Mouse (Mus musculus) limb, embryonic 11.5 days (tissue): ENCODE results near the gene Dynlrb1. TPM values are rescaled to one million over a fixed set of nuclear protein-coding genes. Genes with fewer than 3 reads are reported as not detected.

ENCODE experiments used
- ATAC-seq: fragments of 200-750 bp; cut with Nextera tagmentation; 2 replicates; pipeline ENCODE4 v1.8.0; 2017; ENCODE audit warnings: low read depth; ENCODE audit not compliant: insufficient number of reproducible peaks, low FRiP score, low TSS enrichment
- DNase-seq: peaks from one replicate; pipeline ENCODE4 v3.0.0-alpha.2; 2015; ENCODE audit warnings: low spot score
- H3K27ac ChIP-seq: fragments of 300-500 bp; sonication (generic); replicated peaks from 2 replicates; pipeline ENCODE4 v1.5.1; 2014; ENCODE audit warnings: low read depth, mild to moderate bottlenecking, low read length
- H3K27me3 ChIP-seq: fragments of 300-500 bp; sonication (generic); 2 replicates; pipeline ENCODE4 v1.6.1; 2014; ENCODE audit warnings: mild to moderate bottlenecking, low read length, mixed read lengths; ENCODE audit not compliant: control insufficient read depth, insufficient read depth
- H3K36me3 ChIP-seq: fragments of 300-500 bp; sonication (generic); 2 replicates; pipeline ENCODE4 v1.6.1; 2014; ENCODE audit warnings: mild to moderate bottlenecking, low read length, moderate library complexity, mixed read lengths; ENCODE audit not compliant: control insufficient read depth, insufficient read depth
- H3K4me1 ChIP-seq: fragments of 300-500 bp; sonication (generic); 2 replicates; pipeline ENCODE4 v1.6.1; 2014; ENCODE audit warnings: low read length, mixed read lengths; ENCODE audit not compliant: control insufficient read depth, insufficient read depth
- H3K4me2 ChIP-seq: fragments of 300-500 bp; sonication (generic); 2 replicates; pipeline ENCODE4 v1.6.1; 2014; ENCODE audit warnings: low read depth, mild to moderate bottlenecking, moderate library complexity; ENCODE audit not compliant: severe bottlenecking
- H3K4me3 ChIP-seq: fragments of 300-500 bp; sonication (generic); 2 replicates; pipeline ENCODE4 v1.5.1; 2014; ENCODE audit warnings: low read depth, low read length
- H3K9ac ChIP-seq: fragments of 300-500 bp; sonication (generic); 2 replicates; pipeline ENCODE4 v1.6.1; 2014; ENCODE audit warnings: mild to moderate bottlenecking, low read length
- H3K9me3 ChIP-seq: fragments of 300-500 bp; sonication (generic); 2 replicates; pipeline ENCODE4 v1.6.1; 2016; ENCODE audit warnings: low read length; ENCODE audit not compliant: control insufficient read depth
- WGBS: fragments of 180-500 bp; shearing (Covaris S2); extraction: QIAGEN DNeasy Blood & Tissue Kit; methylation state at CpG from one replicate; pipeline ENCODE4 v1.1.7; 2014; 5-methylcytosine and 5-hydroxymethylcytosine counted together
- polyA plus RNA-seq: library from polyadenylated mRNA; unstranded; fragments of >200 nt; fragmentation: Nextera tagmentation; extraction: Ambion mirVana; gene quantifications from 2 replicates; pipeline ENCODE4 v1.2.1, GENCODE M21; 2014

Gene Dynlrb1
- polyA plus RNA-seq, 1 experiment from 2014 or later, result 513 TPM

- 83% methylated on average over 6 of the region's 6 CpGs for WGBS
- ATAC-seq (no peak), DNase-seq (no peak)
- H3K27ac ChIP-seq, result no peak overlapping the region
- no peaks in the 10 kb centered on the region for H3K9me3 ChIP-seq
- no peak overlapping the region for H3K4me3 ChIP-seq
- H3K4me1 ChIP-seq, result no peaks in the 10 kb centered on the region
- H3K9ac ChIP-seq, result no peak overlapping the region
- 0 out of 2 replicates have a peak, but pooled peaks cover 2% of the 10 kb centered on the region for H3K36me3 ChIP-seq
- no peak overlapping the region for H3K4me2 ChIP-seq
- no peaks in the 10 kb centered on the region for H3K27me3 ChIP-seq
These were observed 49.4 kb downstream of the Dynlrb1 start for GRCm38 (mm10) chr2:155285744-155286143.

- peaks cover 4% of the 10 kb centered on the region; the same call in 1 of the 2 replicates for H3K36me3 ChIP-seq
- ATAC-seq, result no peak
- H3K9ac ChIP-seq, result no peak overlapping the region
- H3K27me3 ChIP-seq, result no peaks in the 10 kb centered on the region
- WGBS, result 88% methylated on average over 4 of the region's 4 CpGs
- DNase-seq, result no peak
- no peak overlapping the region for H3K27ac ChIP-seq
- H3K9me3 ChIP-seq, result no peaks in the 10 kb centered on the region
- no peak overlapping the region for H3K4me3 ChIP-seq
- no peak overlapping the region for H3K4me2 ChIP-seq
- no peaks in the 10 kb centered on the region for H3K4me1 ChIP-seq
These were observed 51.3 kb downstream of the Dynlrb1 start for GRCm38 (mm10) chr2:155287456-155288250.

GRCm38 (mm10) chr2:155290066-155290465 lies 53.7 kb downstream of the Dynlrb1 start:
- Histone ChIP-seq H3K4me1 (no peaks in the 10 kb centered on the region), H3K27ac (no peak overlapping the region), H3K36me3 (peaks cover 6% of the 10 kb centered on the region), H3K9me3 (no peaks in the 10 kb centered on the region), H3K9ac (no peak overlapping the region), H3K4me2 (no peak overlapping the region), H3K27me3 (no peaks in the 10 kb centered on the region), H3K4me3 (no peak overlapping the region)
- ATAC-seq (no peak), DNase-seq (no peak)
- WGBS, result 95% methylated on average over 8 of the region's 8 CpGs

- Histone ChIP-seq H3K27ac (no peak overlapping the region), H3K4me2 (no peak overlapping the region), H3K4me1 (no peaks in the 10 kb centered on the region), H3K9ac (no peak overlapping the region), H3K9me3 (no peaks in the 10 kb centered on the region), H3K36me3 (peaks cover 13% of the 10 kb centered on the region), H3K4me3 (no peak overlapping the region), H3K27me3 (no peaks in the 10 kb centered on the region)
- WGBS, result 84% methylated on average over 2 of the region's 2 CpGs
- DNase-seq, result no peak
- ATAC-seq, result no peak
These were observed 57.0 kb downstream of the Dynlrb1 start for GRCm38 (mm10) chr2:155293382-155293781.

- ATAC-seq, result no peak
- H3K27me3 ChIP-seq, result no peaks in the 10 kb centered on the region
- H3K4me3 ChIP-seq, result no peak overlapping the region
- no peak overlapping the region for H3K9ac ChIP-seq
- no peaks in the 10 kb centered on the region for H3K4me1 ChIP-seq
- H3K4me2 ChIP-seq, result no peak overlapping the region
- no peak overlapping the region for H3K27ac ChIP-seq
- 90% methylated on average over 4 of the region's 4 CpGs for WGBS
- H3K36me3 ChIP-seq, result peaks cover 17% of the 10 kb centered on the region
- no peaks in the 10 kb centered on the region for H3K9me3 ChIP-seq
- no peak for DNase-seq
These were observed 57.6 kb downstream of the Dynlrb1 start for GRCm38 (mm10) chr2:155293946-155294345.

- Histone ChIP-seq H3K4me2 (no peak overlapping the region), H3K27ac (no peak overlapping the region), H3K36me3 (peaks cover 17% of the 10 kb centered on the region), H3K27me3 (no peaks in the 10 kb centered on the region), H3K9me3 (no peaks in the 10 kb centered on the region), H3K9ac (no peak overlapping the region), H3K4me3 (no peak overlapping the region), H3K4me1 (no peaks in the 10 kb centered on the region)
- ATAC-seq (no peak), DNase-seq (no peak)
- 93% methylated on average over 6 of the region's 6 CpGs for WGBS
These were observed 59.1 kb downstream of the Dynlrb1 start for GRCm38 (mm10) chr2:155295453-155295852.

GRCm38 (mm10) chr2:155299563-155299962 lies 63.2 kb downstream of the Dynlrb1 start:
- WGBS, result 83% methylated on average over 4 of the region's 4 CpGs
- Histone ChIP-seq H3K36me3 (peaks cover 11% of the 10 kb centered on the region; the same call in 1 of the 2 replicates), H3K27ac (no peak overlapping the region), H3K9ac (no peak overlapping the region), H3K27me3 (no peaks in the 10 kb centered on the region), H3K4me3 (no peak overlapping the region), H3K4me2 (no peak overlapping the region), H3K4me1 (no peaks in the 10 kb centered on the region), H3K9me3 (no peaks in the 10 kb centered on the region)
- ATAC-seq (no peak), DNase-seq (no peak)
